In genomic region chr11:67820221-67820620, GRCm38 (mm10) we compare ENCODE assay signal across 9 mouse cellular contexts. TPM values are rescaled to one million over a fixed set of nuclear protein-coding genes. Genes with fewer than 3 reads are reported as not detected.
A peak's percentile ranks its signal among the peaks of the same experiment; 100 is the strongest.
DNase-seq lines count a peak whose midpoint lies in the region; ATAC-seq lines count a peak whose summit lies in the region.
"Had no signal": no experiment of that assay in that cellular context is flagged by ENCODE, and none has a peak within 500 bp of the region (broad histone marks: within the 10 kb centered on the region; RNA-seq: fewer than 3 reads in every experiment).

No protein-coding gene starts in this region.

- H3K4me2 ChIP-seq in neural tube, embryonic 15.5 days, result no peak overlapping the region
- H3K4me2 ChIP-seq in intestine, embryonic 16.5 days (ENCODE audit: low read depth, low read length), result no peak overlapping the region
- H3K4me2 ChIP-seq in lung, embryonic 16.5 days (ENCODE audit: low read depth, low read length), result no peak overlapping the region

- no peaks in the 10 kb centered on the region for H3K9me3 ChIP-seq in neural tube, embryonic 15.5 days (replicated peaks)
- no peaks in the 10 kb centered on the region for H3K9me3 ChIP-seq in intestine, embryonic 16.5 days (ENCODE audit: control insufficient read depth, low read length)
- no peaks in the 10 kb centered on the region for H3K9me3 ChIP-seq in lung, embryonic 16.5 days (ENCODE audit: control insufficient read depth, low read length)
- H3K9me3 ChIP-seq: limb, embryonic 13.5 days had no signal

- peaks cover 4% of the 10 kb centered on the region for H3K4me1 ChIP-seq in neural tube, embryonic 15.5 days
- H3K4me1 ChIP-seq in intestine, embryonic 16.5 days (ENCODE audit: control insufficient read depth, insufficient read depth, low read length), result no peaks in the 10 kb centered on the region
- H3K4me1 ChIP-seq in lung, embryonic 16.5 days (replicated peaks; ENCODE audit: control insufficient read depth, insufficient read depth, low read length), result peaks cover 3% of the 10 kb centered on the region

- no peaks in the 10 kb centered on the region for H3K36me3 ChIP-seq in neural tube, embryonic 15.5 days
- no peaks in the 10 kb centered on the region for H3K36me3 ChIP-seq in intestine, embryonic 16.5 days (ENCODE audit: control insufficient read depth, insufficient read depth, low read length)
- no peaks in the 10 kb centered on the region for H3K36me3 ChIP-seq in lung, embryonic 16.5 days (ENCODE audit: control insufficient read depth, insufficient read depth, low read length)
- H3K36me3 ChIP-seq: limb, embryonic 13.5 days had no signal

- no peak overlapping the region for H3K4me3 ChIP-seq in neural tube, embryonic 15.5 days (replicated peaks)
- H3K4me3 ChIP-seq in intestine, embryonic 16.5 days (ENCODE audit: low read length), result no peak overlapping the region
- H3K4me3 ChIP-seq in lung, embryonic 16.5 days (ENCODE audit: low read length), result no peak overlapping the region

- no peak overlapping the region for H3K27ac ChIP-seq in neural tube, embryonic 15.5 days (replicated peaks)
- no peak overlapping the region for H3K27ac ChIP-seq in intestine, embryonic 16.5 days (ENCODE audit: low read length)
- no peak overlapping the region for H3K27ac ChIP-seq in lung, embryonic 16.5 days (ENCODE audit: low read length)
- H3K27ac ChIP-seq: limb, embryonic 13.5 days had no signal

- H3K27me3 ChIP-seq in neural tube, embryonic 15.5 days (replicated peaks), result no peaks in the 10 kb centered on the region
- H3K27me3 ChIP-seq in intestine, embryonic 16.5 days (replicated peaks; ENCODE audit: control insufficient read depth, insufficient read depth, low read length), result no peaks in the 10 kb centered on the region
- no peaks in the 10 kb centered on the region for H3K27me3 ChIP-seq in lung, embryonic 16.5 days (ENCODE audit: control insufficient read depth, insufficient read depth, low read depth, low read length)

- H3K9ac ChIP-seq in neural tube, embryonic 15.5 days (replicated peaks), result no peak overlapping the region
- no peak overlapping the region for H3K9ac ChIP-seq in intestine, embryonic 16.5 days (ENCODE audit: low read depth, low read length)
- H3K9ac ChIP-seq in lung, embryonic 16.5 days (ENCODE audit: low read length), result no peak overlapping the region
- H3K9ac ChIP-seq: limb, embryonic 13.5 days had no signal

- WGBS in neural tube, embryonic 15.5 days, result 22% methylated on average over 4 of the region's 4 CpGs
- 26% methylated on average over 4 of the region's 4 CpGs for WGBS in intestine, embryonic 16.5 days
- WGBS in lung, embryonic 16.5 days, result 26% methylated on average over 4 of the region's 4 CpGs

- no peak for ATAC-seq in neural tube, embryonic 15.5 days (ENCODE audit: low FRiP score)
- ATAC-seq in intestine, embryonic 16.5 days, result peak; percentile 36; the same call in 1 of the 2 replicates
- peak; percentile 51; the same call in 1 of the 2 replicates for ATAC-seq in lung, embryonic 16.5 days (ENCODE audit: low read depth)

- peak; percentile 40 to 51 for DNase-seq in cerebellum, postnatal 4 days (ENCODE audit: low spot score in 2 of 2)
- DNase-seq in cerebellum, adult 9-11 months, result no peak
- peak; percentile 54 for DNase-seq in neural tube, embryonic 10.5 days (ENCODE audit: extremely low spot score, low spot score)
- DNase-seq in embryo, embryonic 11 days, result peak; percentile 72
- peak; percentile 9 for DNase-seq in thymus, postnatal 25 days

RNA-seq across cellular contexts. Expression of gene Dhrs7c, which starts 22.2 kb away (rescaled TPM):
- 0.68 and 1.3 TPM in 2 replicates for polyA plus RNA-seq in neural tube, embryonic 15.5 days (2015; fragmentation: Nextera tagmentation; extraction: Ambion mirVana)
- polyA plus RNA-seq in intestine, embryonic 16.5 days (2015; fragmentation: Nextera tagmentation; extraction: Ambion mirVana), result 0.12 TPM in 1 of 2 replicates, not detected in the other
- 1.1 and 1.7 TPM in 2 replicates for polyA plus RNA-seq in lung, embryonic 16.5 days (2015; fragmentation: Nextera tagmentation; extraction: Ambion mirVana)

RNA-seq across cellular contexts. Expression of gene Gsg1l2, which starts 45.8 kb away (rescaled TPM):
- polyA plus RNA-seq in neural tube, embryonic 15.5 days (2015; fragmentation: Nextera tagmentation; extraction: Ambion mirVana), result 0.20 TPM in 1 of 2 replicates, not detected in the other
- 0.11 and 0.26 TPM in 2 replicates for polyA plus RNA-seq in intestine, embryonic 16.5 days (2015; fragmentation: Nextera tagmentation; extraction: Ambion mirVana)
- not detected in 2 replicates for polyA plus RNA-seq in lung, embryonic 16.5 days (2015; fragmentation: Nextera tagmentation; extraction: Ambion mirVana)
- polyA plus RNA-seq: limb, embryonic 13.5 days had no signal

RNA-seq across cellular contexts. Expression of gene Glp2r, which starts 49.3 kb away (rescaled TPM):
- 0.13 TPM in 1 of 2 replicates, not detected in the other for polyA plus RNA-seq in neural tube, embryonic 15.5 days (2015; fragmentation: Nextera tagmentation; extraction: Ambion mirVana)
- polyA plus RNA-seq in intestine, embryonic 16.5 days (2015; fragmentation: Nextera tagmentation; extraction: Ambion mirVana), result 4.4 and 5.6 TPM in 2 replicates
- 0.18 and 0.21 TPM in 2 replicates for polyA plus RNA-seq in lung, embryonic 16.5 days (2015; fragmentation: Nextera tagmentation; extraction: Ambion mirVana)
